In the genomic region with DNA sequence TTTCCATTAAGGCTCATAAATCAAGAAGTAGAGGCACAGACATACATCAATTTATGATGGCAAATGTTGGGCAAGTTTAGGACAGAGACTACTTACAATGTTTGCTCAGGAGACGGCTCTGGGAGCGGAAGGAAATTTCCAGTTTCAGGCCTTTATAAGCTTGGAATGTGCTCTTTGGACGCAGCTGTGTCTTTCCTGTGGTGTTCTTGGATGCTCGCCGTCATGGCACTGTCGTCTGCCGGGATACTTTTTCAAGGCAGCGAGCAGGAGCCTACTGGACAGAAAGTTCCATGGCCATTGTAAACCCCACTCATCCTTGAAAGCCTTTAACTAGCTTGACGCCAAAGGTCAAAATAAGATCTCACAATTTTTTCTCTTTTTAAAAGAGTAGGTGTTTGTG, we compare ENCODE assay signal across 14 mouse cellular contexts. TPM values are rescaled to one million over a fixed set of nuclear protein-coding genes. Genes with fewer than 3 reads are reported as not detected.
"Had no signal": no experiment of that assay in that cellular context is flagged by ENCODE, and none has a peak within 500 bp of the region (broad histone marks: within the 10 kb centered on the region; RNA-seq: fewer than 3 reads in every experiment).

No protein-coding gene starts in this region.

- DNase-seq: liver; liver, embryonic 13.5 days; liver, postnatal 0 days; lung, postnatal 14 days; thymus, postnatal 4 days had no signal

- H3K4me1 ChIP-seq: liver, embryonic 13.5 days had no signal

- H3K27ac ChIP-seq: left cerebral cortex, adult 2 months; limb, embryonic 12.5 days; liver, embryonic 13.5 days; lung, embryonic 15.5 days; macrophage; midbrain, embryonic 15.5 days; neural tube, embryonic 12.5 days; stomach, postnatal 0 days had no signal

- H3K4me3 ChIP-seq: left cerebral cortex, adult 2 months; limb, embryonic 12.5 days; liver, embryonic 13.5 days; lung, embryonic 15.5 days; megakaryocyte, embryonic 14.5 days; midbrain, embryonic 15.5 days; neural tube, embryonic 12.5 days had no signal

- H3K9me3 ChIP-seq: limb, embryonic 12.5 days; liver, embryonic 13.5 days; lung, embryonic 15.5 days; megakaryocyte, embryonic 14.5 days; midbrain, embryonic 15.5 days; neural tube, embryonic 12.5 days had no signal

- H3K4me2 ChIP-seq: limb, embryonic 12.5 days; liver, embryonic 13.5 days; lung, embryonic 15.5 days; midbrain, embryonic 11.5 days; midbrain, embryonic 15.5 days; neural tube, embryonic 12.5 days had no signal

- H3K9ac ChIP-seq: limb, embryonic 12.5 days; liver, embryonic 13.5 days; liver, postnatal 0 days; lung, embryonic 15.5 days; midbrain, embryonic 15.5 days; neural tube, embryonic 12.5 days had no signal

- ATAC-seq: liver, postnatal 0 days; midbrain, embryonic 15.5 days had no signal

- H3K36me3 ChIP-seq: limb, embryonic 12.5 days; liver, embryonic 13.5 days; lung, embryonic 15.5 days; midbrain, embryonic 15.5 days; neural tube, embryonic 12.5 days had no signal

- H3K27me3 ChIP-seq: limb, embryonic 12.5 days; lung, embryonic 15.5 days; midbrain, embryonic 15.5 days; neural tube, embryonic 12.5 days had no signal

RNA-seq across cellular contexts. Expression of a gene that starts 31.4 kb away (rescaled TPM):
- polyA plus RNA-seq: macrophage had no signal
